Mouse (Mus musculus) layer of hippocampus, adult 11-12 months (tissue): ENCODE data around the gene Dclre1c.

Source experiments
- DNase-seq: peaks from one replicate; pipeline ENCODE4 v3.0.0; 2022; ENCODE audit warnings: low spot score

The Dclre1c gene

GRCm38 (mm10) chr2:3475746-3476251 lies 51.9 kb downstream of the Dclre1c start:
- DNase-seq: no peak

- no peak for DNase-seq
Measured at GRCm38 (mm10) chr2:3480239-3480638, 56.3 kb downstream of the Dclre1c start.

GRCm38 (mm10) chr2:3489816-3490215 lies 65.9 kb downstream of the Dclre1c start:
- DNase-seq: no peak

DNA sequence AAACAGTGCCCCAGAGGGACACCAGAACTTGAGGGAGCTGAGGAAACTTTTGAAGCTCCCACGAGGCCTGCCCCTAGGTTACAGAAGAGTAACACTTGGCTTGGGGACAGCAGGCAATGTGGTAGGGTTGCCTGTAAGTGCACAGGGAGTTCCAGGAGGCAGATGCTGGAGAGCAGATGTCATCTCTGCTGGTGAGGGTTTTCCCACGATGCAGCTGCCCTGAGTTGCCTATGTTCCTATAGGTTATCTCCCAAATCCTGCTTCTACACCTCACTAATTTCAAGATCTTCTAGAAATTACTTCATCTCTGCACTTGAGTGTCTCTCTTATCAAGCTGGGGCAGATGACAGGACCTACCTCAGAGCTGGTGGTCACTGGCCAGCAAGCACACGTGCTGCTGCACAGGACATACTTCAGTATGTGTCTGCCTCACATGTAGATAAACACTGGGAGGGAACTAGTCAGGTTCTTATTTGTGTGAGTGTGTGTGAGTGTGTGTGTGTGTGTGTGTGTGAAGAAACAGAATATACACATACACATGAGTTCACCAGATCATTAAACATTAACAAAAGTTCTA lies 70.0 kb downstream of the Dclre1c start:
- no peak for DNase-seq

- DNase-seq: no peak
Measured at GRCm38 (mm10) chr2:3499543-3499942, 75.6 kb downstream of the Dclre1c start.

GRCm38 (mm10) chr2:3500886-3501285 lies 77.0 kb downstream of the Dclre1c start:
- DNase-seq: no peak

DNA sequence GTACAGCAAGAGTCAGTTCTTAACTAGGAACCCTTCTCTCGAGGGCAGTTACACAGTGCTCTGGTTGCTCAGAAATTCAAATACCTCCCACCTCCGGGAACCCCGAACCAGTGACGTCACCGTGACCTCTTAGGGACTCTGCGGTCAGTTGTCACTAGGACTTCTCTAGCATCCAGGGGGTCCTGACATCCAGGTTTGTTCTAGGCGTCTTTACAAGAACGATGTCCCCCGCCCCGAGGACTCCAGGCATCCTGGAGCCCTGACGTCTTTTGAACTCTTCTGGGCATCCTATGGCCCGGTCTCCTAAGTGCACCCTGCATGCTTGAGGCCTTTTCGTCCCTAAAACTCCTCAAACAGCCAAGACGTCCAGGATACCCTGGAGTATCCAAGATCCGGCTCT lies 88.1 kb downstream of the Dclre1c start:
- DNase-seq: peak; percentile 10

- peak; percentile 98 for DNase-seq
Measured at GRCm38 (mm10) chr2:3512552-3513454, 88.9 kb downstream of the Dclre1c start, which contains the start of the genes Gm45902, Hspa14 and Cdnf. Gm45902 (minus strand) TSS chr2:3512790. Hspa14 (minus strand) TSS chr2:3512814. Cdnf (plus strand) TSS chr2:3513030.
